Mouse (Mus musculus) testis, adult 2 months (tissue): ENCODE data around the gene Cryge. TPM values are rescaled to one million over a fixed set of nuclear protein-coding genes. Genes with fewer than 3 reads are reported as not detected.

Experiments
- H3K27ac ChIP-seq: fragments of 200-500 bp; 2 replicates; pipeline ENCODE4 v1.5.1; 2012; ENCODE audit warnings: low read depth, low read length; ENCODE audit not compliant: control insufficient read depth, insufficient read depth
- H3K27me3 ChIP-seq: fragments of 200-500 bp; 2 replicates; pipeline ENCODE4 v1.6.1; 2012; ENCODE audit warnings: mild to moderate bottlenecking, low read length, moderate library complexity; ENCODE audit not compliant: control insufficient read depth, insufficient read depth
- H3K36me3 ChIP-seq: fragments of 200-500 bp; 2 replicates; pipeline ENCODE4 v1.6.1; 2012; ENCODE audit warnings: mild to moderate bottlenecking, low read length; ENCODE audit not compliant: control insufficient read depth, insufficient read depth
- H3K4me1 ChIP-seq: fragments of 200-500 bp; 2 replicates; pipeline ENCODE4 v1.6.1; 2012; ENCODE audit warnings: low read length; ENCODE audit not compliant: control insufficient read depth, insufficient read depth
- H3K4me3 ChIP-seq: fragments of 200-500 bp; 2 replicates; pipeline ENCODE4 v1.5.1; 2012; ENCODE audit warnings: low read depth, mild to moderate bottlenecking, low read length, moderate library complexity, mixed read lengths; ENCODE audit not compliant: control insufficient read depth
- CTCF ChIP-seq: fragments of 200-500 bp; IDR thresholded peaks from 2 replicates; pipeline ENCODE4 v1.5.1; 2012; ENCODE audit warnings: low read depth, mild to moderate bottlenecking, inconsistent platforms, low read length, moderate library complexity; ENCODE audit not compliant: control insufficient read depth, insufficient read depth, insufficient replicate concordance
- POLR2A ChIP-seq: fragments of 200-500 bp; IDR thresholded peaks from 2 replicates; pipeline ENCODE4 v1.6.1; 2012; ENCODE audit warnings: low read depth, mild to moderate bottlenecking, inconsistent platforms, low read length, moderate library complexity; ENCODE audit not compliant: control insufficient read depth
- polyA plus RNA-seq: library from polyadenylated mRNA; depleted of rRNA; stranded (reverse); fragments of >200 nt; gene quantifications from 2 replicates; pipeline ENCODE4 v1.2.3, GENCODE M21; 2012

The Cryge gene
- polyA plus RNA-seq, 1 experiment = 1.4 TPM

GRCm38 (mm10) chr1:65043433-65043832 is 7.5 kb downstream of the Cryge start:
- Histone ChIP-seq H3K4me3 (no peak overlapping the region), H3K27ac (no peak overlapping the region), H3K4me1 (peaks cover 3% of the 10 kb centered on the region), H3K27me3 (no peaks in the 10 kb centered on the region), H3K36me3 (no peaks in the 10 kb centered on the region)
- TF ChIP-seq POLR2A (no peak), CTCF (no peak)

GRCm38 (mm10) chr1:65041837-65042236 is 9.1 kb downstream of the Cryge start:
- H3K4me1 ChIP-seq = no peaks in the 10 kb centered on the region
- peak overlapping the region; percentile 42; the same call in 1 of the 2 replicates for H3K27ac ChIP-seq
- H3K36me3 ChIP-seq = no peaks in the 10 kb centered on the region
- H3K4me3 ChIP-seq = no peak overlapping the region
- H3K27me3 ChIP-seq = no peaks in the 10 kb centered on the region
- TF ChIP-seq CTCF = no peak

DNA sequence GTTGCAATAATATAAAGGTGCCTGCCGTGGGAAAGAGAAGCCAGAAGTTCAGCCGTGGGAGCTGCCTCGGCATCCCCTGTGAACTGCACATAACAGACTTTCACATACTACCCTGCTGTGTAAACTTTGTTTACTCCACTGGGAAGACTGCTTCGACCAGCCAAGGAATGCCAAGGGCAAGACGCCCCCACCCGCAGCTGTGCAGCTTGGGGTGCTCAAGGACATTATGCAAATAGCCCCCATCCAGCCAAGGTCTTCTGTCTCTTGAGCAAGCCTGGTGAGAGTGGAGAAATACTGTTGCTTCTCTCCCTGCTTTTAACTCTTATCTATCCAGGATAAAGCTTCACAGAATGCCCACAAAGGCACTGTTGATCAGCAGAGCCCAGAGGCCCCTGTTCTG is 10.1 kb downstream of the Cryge start:
- H3K4me1 ChIP-seq = no peaks in the 10 kb centered on the region
- H3K27ac ChIP-seq = peak overlapping the region; percentile 49
- TF ChIP-seq CTCF (no peak), POLR2A (no peak)
- no peaks in the 10 kb centered on the region for H3K36me3 ChIP-seq
- no peaks in the 10 kb centered on the region for H3K27me3 ChIP-seq
- no peak overlapping the region for H3K4me3 ChIP-seq

GRCm38 (mm10) chr1:65039679-65040078 is 11.3 kb downstream of the Cryge start:
- TF ChIP-seq CTCF (no peak), POLR2A (no peak)
- Histone ChIP-seq H3K4me1 (no peaks in the 10 kb centered on the region), H3K4me3 (no peak overlapping the region)

DNA sequence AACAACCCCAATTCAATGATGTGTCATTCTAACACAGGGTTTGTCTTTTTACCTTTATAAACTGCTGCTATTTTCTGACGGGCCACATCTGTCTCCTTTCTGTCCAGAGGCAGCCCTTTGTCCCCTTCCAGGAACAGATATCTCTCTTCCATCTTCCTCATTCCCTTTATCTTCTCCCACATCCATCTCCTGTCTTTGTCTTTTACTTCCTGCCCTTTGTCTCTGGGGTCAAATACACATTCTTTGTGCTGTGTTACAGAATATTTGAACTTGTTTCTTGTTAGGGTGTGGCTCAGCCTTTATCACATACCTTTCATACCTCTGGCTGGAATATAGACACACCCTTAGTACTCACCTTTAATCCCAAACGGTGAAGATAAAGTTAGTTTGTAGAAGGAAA is 13.4 kb downstream of the Cryge start:
- no peaks in the 10 kb centered on the region for H3K4me1 ChIP-seq
- H3K27ac ChIP-seq = no peak overlapping the region
- H3K4me3 ChIP-seq = no peak overlapping the region
- TF ChIP-seq POLR2A = no peak
- TF ChIP-seq CTCF = no peak
- no peaks in the 10 kb centered on the region for H3K27me3 ChIP-seq
- H3K36me3 ChIP-seq = no peaks in the 10 kb centered on the region

More at GRCm38 (mm10) chr1:65039679-65040078, 11.3 kb downstream of the Cryge start:
- no peaks in the 10 kb centered on the region for H3K27me3 ChIP-seq
- no peaks in the 10 kb centered on the region for H3K36me3 ChIP-seq
- H3K27ac ChIP-seq = peak overlapping the region; percentile 9

DNA sequence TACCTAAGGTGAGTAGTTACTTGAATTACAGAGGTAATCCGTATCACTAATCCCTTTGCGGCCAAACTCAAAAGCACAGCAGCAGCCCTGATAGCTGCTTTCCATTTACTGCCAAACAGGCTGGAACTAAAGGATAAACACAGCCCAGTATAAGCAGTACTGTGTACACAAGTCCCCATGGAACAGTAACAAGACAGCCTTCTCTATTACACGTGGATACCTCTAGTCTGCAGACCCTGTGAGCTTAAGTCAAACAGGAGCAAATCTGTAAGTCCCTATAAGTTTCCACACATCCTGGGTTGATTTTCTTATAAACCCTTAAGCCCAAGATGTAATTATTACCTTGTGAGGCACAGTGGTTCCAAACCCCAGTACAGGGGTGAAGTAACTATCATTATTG is 15.4 kb downstream of the Cryge start:
- no peak for TF ChIP-seq POLR2A
- TF ChIP-seq CTCF = no peak
- Histone ChIP-seq H3K27me3 (no peaks in the 10 kb centered on the region), H3K4me1 (no peaks in the 10 kb centered on the region)

GRCm38 (mm10) chr1:65032641-65033040 is 18.3 kb downstream of the Cryge start, which contains the start of gene Akr1cl:
TSS of gene Akr1cl (minus strand) at chr1:65032759.
- Histone ChIP-seq H3K36me3 (no peaks in the 10 kb centered on the region), H3K27ac (peak within 1 kb of the TSS; percentile 77), H3K27me3 (no peaks in the 10 kb centered on the region), H3K4me3 (peak within 1 kb of the TSS; percentile 55), H3K4me1 (no peaks in the 10 kb centered on the region)
- no peak for TF ChIP-seq POLR2A
- TF ChIP-seq CTCF = no peak

More for the DNA sequence above, 15.4 kb downstream of the Cryge start:
- Histone ChIP-seq H3K4me3 (no peak overlapping the region), H3K27ac (no peak overlapping the region; the same call in 1 of the 2 replicates), H3K36me3 (no peaks in the 10 kb centered on the region)

- H3K4me3 ChIP-seq = no peak overlapping the region; the same call in 1 of the 2 replicates
- H3K27me3 ChIP-seq = no peaks in the 10 kb centered on the region
- no peaks in the 10 kb centered on the region for H3K4me1 ChIP-seq
- H3K27ac ChIP-seq = peak overlapping the region; percentile 68
- H3K36me3 ChIP-seq = no peaks in the 10 kb centered on the region
- TF ChIP-seq POLR2A (no peak), CTCF (no peak)
These were observed 22.7 kb downstream of the Cryge start for GRCm38 (mm10) chr1:65028206-65028605.
